Mouse (Mus musculus) layer of hippocampus, postnatal 14 days (tissue): Measurements from ENCODE around the gene Cyp2s1. TPM values are rescaled to one million over a fixed set of nuclear protein-coding genes. Genes with fewer than 3 reads are reported as not detected.

ENCODE experiments used
- DNase-seq, 2 experiments: peaks; one replicate each; pipeline ENCODE4 v3.0.0; 2021 to 2022; ENCODE audit warnings: low spot score in 2 of 2, mixed read lengths in 1 of 2
- microRNA-seq, 2 experiments: library from miRNA; unstranded; fragments of <30 nt; microRNA quantifications; one replicate each; pipeline ENCODE4 v1.2.0; 2021
- total RNA-seq, 2 experiments: library from RNA; stranded (reverse); gene quantifications; 2 replicates each; pipeline ENCODE4 v1.2.3; 2021

Cyp2s1 gene
- total RNA-seq, 2 experiments from 2014 or later, result 1.3 to 1.9 TPM

DNA sequence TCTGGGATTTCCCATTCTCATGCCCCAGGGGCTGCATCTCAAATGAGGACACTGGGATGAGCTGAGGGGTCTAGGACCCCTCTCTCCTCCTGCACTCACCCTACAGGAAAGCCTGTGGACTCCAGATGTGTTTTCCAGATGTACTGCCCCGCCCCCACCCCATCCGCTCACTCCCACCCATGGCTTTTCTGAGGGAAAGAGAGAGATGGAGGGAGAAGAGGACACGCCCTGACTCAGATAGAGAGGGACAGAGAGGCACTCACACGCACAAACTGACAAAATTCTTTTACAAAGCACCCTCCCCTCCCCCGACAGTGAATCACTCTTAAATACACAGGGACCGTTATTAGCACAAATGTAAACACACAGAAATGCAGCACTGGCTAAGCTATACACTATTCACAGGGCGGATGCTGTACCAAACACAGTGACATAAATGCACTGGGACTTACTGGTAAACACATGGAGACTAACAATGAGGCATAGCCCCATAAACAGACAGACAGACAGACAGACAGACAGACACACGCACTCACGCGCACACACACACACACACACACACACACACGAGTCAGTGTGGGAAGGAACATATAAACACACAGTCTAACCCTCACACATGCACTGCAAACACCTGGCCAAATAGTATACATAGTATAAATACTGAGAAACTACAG lies 34.6 kb downstream of the Cyp2s1 start:
- no peak for DNase-seq

DNA sequence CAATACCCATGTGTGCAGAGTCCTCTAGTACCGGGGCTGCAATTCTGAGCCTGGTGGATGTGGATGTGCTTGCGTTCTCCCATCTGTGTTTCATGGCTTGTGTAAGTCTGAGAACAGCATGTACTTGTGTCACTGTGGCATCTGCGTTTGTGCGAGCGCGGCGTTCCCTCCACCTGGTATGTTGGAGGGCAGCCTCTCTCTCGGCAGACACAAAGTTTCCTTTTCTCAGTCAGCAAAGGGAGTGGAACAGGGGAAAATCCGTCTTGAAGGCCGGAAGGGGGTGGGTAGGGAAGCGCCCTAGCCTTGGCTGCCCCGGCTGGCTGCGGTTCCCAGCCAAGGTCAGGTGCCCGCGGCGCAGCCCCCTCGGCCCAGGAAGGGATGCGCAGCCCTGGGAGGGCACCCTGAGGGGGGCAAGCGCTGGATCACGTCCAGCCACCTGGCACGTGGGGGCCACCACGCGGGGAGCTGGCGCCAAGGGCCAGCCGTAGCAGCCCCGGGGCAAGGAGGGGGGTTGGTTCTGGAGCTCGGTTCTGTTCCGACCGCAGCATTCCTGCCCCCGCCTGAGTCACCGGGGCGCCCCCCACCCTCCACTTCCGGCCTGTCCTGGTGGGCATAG lies 35.3 kb downstream of the Cyp2s1 start:
- DNase-seq, result peak; percentile 74 to 86

DNA sequence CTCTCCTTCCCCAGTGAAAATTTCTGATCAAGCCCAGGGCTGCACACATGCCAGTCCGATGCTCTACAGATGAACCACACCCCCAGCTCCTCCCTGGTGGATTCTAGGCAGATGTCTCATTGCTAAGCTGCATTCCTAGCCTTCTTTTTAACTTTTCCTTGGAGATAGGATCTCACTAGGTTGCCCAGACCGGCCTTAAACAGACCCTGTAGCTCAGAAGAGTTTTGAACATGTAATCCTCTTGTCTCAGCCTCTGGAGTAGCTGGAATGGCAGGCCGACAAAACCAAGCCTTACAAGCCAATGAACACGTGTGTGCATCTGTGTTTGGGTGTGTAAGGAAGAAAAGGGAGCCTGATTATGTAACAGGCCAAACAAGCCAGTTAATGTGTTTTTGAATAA lies 36.0 kb downstream of the Cyp2s1 start:
- no peak for DNase-seq

DNA sequence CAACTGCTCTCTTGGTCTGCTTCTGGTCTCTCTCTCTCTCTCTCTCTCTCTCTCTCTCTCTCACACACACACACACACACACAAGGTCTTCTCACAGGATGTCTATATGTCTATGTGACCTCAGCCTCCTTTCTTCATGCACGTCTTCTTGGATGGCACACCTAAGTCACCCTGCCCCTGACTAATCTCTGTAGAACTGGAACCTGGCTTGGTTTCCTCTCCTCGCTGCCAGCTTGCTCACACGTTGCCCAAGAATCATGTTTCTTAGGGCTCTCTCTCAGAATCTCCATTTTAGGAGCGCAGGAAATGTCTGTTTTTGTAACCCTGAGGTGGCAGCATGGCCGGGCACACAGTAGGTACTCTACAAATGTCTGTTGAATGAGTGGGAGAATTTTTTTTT lies 36.7 kb downstream of the Cyp2s1 start:
- no peak for DNase-seq

DNA sequence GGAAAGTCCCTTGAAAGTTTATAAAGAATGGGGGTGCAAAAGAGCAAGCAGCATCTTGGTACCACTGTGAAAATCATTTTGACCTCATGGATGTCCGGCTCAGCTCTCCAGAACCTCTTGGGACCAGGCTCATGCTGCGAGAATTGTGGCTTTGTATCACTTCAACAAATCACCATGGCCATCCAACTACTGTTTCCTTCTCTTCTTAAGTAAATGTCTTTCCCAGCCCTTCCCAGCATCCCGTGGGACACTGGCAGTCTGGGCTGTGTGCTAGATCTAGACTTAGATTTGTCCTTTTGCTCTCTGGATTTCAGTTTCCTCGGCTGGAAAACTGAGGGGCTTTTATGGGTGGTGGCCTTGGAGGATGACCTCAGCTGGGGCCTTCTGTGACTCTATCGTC lies 48.5 kb downstream of the Cyp2s1 start:
- no peak for DNase-seq

DNA sequence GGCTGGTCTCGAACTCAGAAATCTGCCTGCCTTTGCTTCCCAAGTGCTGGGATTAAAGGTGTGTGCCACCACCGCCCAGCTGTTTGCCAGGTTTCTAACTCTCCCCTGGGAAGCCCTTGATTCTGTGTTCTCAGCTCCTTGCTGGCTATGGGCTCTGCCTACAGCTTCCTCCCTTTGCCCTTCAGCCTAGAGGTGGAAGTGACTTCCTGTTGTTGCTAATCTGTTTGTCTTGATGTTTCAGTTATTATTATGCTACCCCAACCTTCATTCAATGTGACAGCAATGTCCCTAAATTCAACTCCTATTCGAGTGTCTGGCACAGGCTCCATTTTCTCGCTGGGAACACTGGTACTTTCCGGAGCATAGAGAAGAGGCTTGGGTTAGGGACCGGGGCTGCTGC lies 50.6 kb downstream of the Cyp2s1 start:
- no peak for DNase-seq

DNA sequence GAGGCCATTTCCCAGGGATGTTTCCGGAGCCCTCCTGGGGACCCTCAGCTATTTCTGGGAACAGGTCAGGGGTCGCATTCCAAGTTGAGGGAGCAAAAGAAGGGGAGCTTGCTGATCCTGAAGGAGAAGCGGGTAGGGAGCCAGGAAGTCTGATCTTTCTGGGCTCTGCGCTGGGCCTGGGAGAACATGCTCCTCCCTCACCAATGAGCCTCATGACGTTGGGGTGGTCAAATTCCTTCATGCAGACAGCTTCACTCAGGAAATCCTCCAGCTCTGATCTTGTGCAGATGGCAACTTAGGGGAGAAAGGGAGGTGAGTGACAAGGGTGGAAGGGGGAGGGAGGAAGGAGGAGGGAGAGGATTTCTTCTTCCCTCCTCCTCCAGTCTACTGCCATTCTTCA lies 52.5 kb downstream of the Cyp2s1 start:
- no peak for DNase-seq

DNA sequence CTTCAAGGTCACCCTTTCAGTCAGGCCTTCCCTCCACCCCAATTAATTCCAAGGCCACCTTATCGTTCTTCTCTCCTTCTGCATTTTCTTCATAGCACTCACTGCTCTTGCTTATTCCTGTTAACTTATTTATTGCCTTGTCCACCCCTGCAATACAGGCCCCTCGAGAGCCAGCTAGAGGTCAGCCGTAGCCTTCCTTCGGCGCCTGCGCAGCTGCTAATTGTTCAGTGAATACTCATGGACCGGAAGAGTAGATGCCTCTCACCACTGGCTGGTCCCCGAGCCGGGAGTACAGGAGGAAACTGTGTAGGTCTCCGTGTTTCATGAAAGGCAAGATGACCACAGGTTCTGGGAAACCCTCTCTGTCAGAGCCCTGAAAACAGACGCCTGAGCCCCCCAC lies 53.0 kb downstream of the Cyp2s1 start:
- no peak for DNase-seq

DNA sequence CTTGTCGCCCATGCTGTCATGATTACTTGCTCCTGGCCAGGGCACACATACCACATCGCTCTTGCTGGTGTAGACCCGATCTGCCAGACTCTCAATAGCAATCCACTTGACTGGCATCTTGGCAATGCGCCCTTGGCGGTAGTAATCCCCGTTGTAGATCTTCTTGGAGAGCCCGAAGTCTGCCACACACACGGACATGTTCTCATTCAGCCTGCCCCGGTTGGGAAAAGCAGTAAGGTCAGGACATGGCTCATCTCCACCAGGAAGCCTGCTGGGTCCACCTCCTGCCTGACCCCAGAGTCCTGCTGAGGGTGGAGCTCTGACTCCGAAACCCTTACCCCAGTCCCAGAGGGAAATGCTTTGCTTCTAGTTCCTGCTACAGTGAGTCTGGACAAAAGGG lies 55.4 kb downstream of the Cyp2s1 start:
- DNase-seq, result no peak

DNA sequence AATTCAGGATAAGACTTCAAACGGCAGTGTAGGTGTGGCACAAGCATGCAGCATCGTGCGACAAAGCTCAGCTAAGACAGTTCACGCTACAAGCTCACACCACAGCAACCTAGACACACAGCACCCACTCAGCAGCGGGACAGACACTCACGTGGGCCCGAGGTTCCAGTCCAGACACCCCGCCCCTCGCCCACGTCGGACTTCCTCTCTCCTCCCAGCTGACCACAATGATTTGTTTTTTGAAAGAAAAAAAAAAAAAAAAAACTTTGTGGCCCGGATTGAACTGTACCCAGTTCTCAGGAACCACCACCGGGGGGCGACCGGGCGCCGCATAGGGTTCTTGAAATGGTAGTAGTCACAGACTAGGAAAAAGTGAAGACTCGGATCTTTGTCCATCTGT lies 60.7 kb downstream of the Cyp2s1 start:
- peak; percentile 85 to 92 for DNase-seq

DNA sequence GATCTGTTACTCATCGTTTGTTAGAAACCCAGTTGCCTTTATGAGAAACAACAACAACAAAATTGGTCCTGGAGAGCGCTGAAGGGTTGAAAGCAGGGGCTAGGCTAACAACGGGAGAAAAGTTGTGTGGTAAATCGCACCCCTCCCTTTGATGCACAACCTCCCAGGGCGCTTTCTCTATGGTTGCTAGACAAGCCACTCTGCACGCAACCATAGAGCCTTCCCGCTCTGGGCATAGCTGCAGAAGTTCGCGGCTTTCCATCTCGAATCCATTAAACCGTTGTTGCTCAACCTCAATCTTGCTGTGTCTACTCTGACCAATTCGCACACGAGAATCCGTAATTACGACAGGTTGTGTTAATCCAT lies 61.3 kb downstream of the Cyp2s1 start:
- DNase-seq, result no peak

DNA sequence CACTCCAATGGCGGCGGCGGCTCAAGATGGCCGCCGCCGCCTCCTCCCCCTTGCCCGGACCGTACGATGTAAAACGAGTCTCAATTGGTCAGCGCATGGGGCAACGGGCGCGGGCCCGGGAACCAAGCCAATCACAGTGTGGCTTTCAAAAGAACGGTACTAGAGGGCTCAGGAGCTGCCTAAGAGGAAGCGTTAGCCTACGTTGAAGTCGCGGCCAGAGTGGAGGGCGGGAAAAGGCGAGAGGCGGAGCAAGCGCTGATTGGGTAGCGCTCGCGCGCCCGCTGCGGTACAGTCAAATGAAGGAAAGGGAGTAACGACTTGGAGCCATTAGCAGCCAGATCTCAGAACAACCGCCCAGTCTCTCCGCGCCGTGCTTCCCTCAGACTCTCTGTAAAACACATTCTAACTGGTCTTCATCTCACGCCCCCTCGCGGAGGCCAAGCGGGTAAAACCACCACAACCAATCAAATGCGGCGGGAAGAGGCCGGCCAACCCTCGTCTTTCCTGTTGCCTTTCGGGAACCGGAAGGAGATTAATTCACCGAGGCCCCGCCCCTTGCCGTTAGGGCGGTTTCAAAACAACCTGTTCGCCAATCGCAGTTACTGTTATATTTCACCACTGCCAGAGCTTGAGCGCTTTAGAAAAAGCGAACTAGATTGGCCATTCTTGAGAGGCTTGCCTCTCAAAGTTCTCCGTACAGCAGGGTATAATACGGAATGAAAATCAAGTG lies 61.8 kb downstream of the Cyp2s1 start, which contains the start of gene Hnrnpul1:
Gene Hnrnpul1 (minus strand): TSS at position 20 of the 730 bp plus-strand sequence.
- DNase-seq, result peak; percentile 100

DNA sequence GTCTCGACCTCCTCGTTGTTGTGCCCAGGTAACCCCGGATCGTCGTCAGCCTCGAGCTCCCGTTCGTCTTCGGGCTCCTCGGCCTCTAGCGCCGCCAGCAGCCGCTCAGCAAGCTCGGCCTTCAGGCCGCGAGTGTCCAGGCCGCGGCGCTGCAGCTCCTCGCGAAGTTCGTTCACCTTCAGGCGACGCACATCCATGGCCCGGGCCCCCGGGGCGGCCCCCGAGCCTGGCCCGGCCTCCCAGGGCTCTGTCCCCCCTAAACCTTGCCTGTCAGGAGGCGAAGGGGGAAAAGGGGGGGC lies 62.3 kb downstream of the Cyp2s1 start:
- no peak for DNase-seq

DNA sequence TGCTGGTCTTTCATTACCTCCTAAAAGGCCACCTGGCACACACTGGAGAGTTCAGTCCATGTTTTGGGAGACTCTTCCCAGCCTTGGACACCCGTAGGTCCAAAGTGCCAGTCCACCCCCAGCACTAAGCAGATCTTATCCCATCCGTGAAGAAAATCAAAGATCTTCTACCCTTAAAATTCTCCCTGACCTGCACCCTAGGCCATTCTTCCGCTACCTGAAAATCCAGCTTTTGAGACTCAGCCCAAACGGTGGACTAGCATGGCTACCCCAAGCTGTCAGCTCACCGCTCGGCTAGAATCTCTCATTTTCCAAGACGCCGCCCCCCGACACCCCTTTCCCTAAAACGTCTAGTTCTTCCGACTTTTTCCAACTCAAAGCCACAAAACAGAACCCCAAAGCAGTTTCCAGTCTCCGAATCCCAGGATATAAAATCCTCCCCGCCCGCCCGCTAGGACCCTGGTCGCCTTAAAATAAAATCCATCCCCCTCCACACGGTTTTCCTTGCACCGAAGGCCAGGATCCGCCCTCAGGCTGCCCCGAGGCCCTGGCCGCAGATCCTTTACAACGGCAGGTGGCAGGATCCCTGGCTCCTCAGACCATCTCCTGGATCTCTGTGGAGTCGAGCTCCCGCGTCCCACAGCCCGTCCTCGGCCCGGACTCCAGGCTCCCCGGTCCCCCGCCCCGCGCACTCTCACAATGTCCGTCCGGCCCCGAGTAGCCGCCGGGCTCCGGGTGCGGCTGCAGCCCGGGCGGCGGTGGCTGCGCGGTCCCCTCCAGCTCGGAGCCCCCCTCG lies 62.9 kb downstream of the Cyp2s1 start:
- peak in 1 of 2 experiments; percentile 34 for DNase-seq

DNA sequence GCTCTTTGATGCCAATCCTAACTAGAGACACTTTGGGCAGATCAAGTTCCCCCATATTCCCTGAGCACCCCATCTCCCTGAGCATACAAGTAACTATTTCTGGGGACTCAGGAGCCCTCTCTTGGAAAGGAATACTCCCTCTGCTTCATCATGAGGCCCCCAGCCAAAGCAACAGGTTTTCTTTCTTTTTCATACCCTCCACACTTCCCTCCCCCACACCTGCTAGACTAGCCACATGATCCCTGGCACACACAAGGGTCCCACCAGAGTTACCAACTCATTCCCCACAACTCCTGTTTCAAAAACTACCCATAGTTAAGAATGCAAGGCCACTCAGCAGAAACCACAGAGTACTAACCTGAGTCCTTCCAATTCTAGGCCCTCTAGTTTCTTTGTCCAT lies 63.6 kb downstream of the Cyp2s1 start:
- no peak for DNase-seq

Small RNA genes within 50 kb of the gene (microRNA-seq; reads per million reads assigned to microRNA genes)
- gene Gm24865, result 0 reads per million in 2 experiments

Other genes with a start within 250 kb of the Cyp2s1 start
- gene Erich4, start 201.0 kb downstream of the Cyp2s1 start, total RNA-seq, result under 1 TPM in 1 of 2 experiments, not detected in 1; 0.57 TPM
- 10 to 100 TPM; 37.3 to 39.2 TPM for gene Dmac2, start 197.5 kb downstream of the Cyp2s1 start, total RNA-seq
- gene B3gnt8, start 190.3 kb downstream of the Cyp2s1 start, total RNA-seq, result 1 to 10 TPM; 1.9 to 2.0 TPM
- gene Bckdha, start 157.9 kb downstream of the Cyp2s1 start, total RNA-seq, result 10 to 100 TPM; 38.3 to 42.6 TPM
- gene Exosc5, start 157.7 kb downstream of the Cyp2s1 start, total RNA-seq, result 10 to 100 TPM; 29.3 to 29.8 TPM
- 10 to 100 TPM; 16.4 to 29.3 TPM for gene Tmem91, start 141.7 kb downstream of the Cyp2s1 start, total RNA-seq
- 10 to 100 TPM; 21.9 to 25.3 TPM for gene B9d2, start 136.1 kb downstream of the Cyp2s1 start, total RNA-seq
- gene Tgfb1, start 129.9 kb downstream of the Cyp2s1 start, total RNA-seq, result 1 to 10 TPM; 8.1 to 8.9 TPM
- 10 to 100 TPM; 50.1 to 50.5 TPM for gene Ccdc97, start 97.8 kb downstream of the Cyp2s1 start, total RNA-seq
- gene Hnrnpul1, start 62.2 kb downstream of the Cyp2s1 start, total RNA-seq, result 100 to 1,000 TPM; 114 to 119 TPM
- 10 to 100 TPM; 46.7 to 47.9 TPM for gene Axl, start 28.2 kb downstream of the Cyp2s1 start, total RNA-seq
- not detected for gene Cyp2b10, start 80.7 kb upstream of the Cyp2s1 start, total RNA-seq
- not detected for gene Cyp2b13, start 244.6 kb upstream of the Cyp2s1 start, total RNA-seq